Mouse (Mus musculus) right cerebral cortex, adult 18-20 months (tissue): ENCODE measurements around the gene Naxd.
"Not testable (repeated sequence)": the region's sequence is repeated elsewhere in the genome, so short reads cannot be mapped to it uniquely, and the experiment has no call there.

Experiments used
- DNase-seq: peaks from one replicate; pipeline ENCODE4 v3.0.0; 2022; ENCODE audit warnings: mixed read lengths

Gene Naxd

GRCm38 (mm10) chr8:11497017-11497990 is at the start of gene Naxd:
Naxd (plus strand) TSS chr8:11497506.
- DNase-seq, result peak; percentile 95

GRCm38 (mm10) chr8:11447910-11448570 is 49.3 kb upstream of the Naxd start:
- DNase-seq, result no peak

GRCm38 (mm10) chr8:11450184-11451113 is 46.9 kb upstream of the Naxd start:
- DNase-seq, result no peak

- DNase-seq, result no peak
Observed at GRCm38 (mm10) chr8:11452152-11452551, 45.2 kb upstream of the Naxd start.

- DNase-seq, result no peak
Observed at GRCm38 (mm10) chr8:11452559-11452958, 44.7 kb upstream of the Naxd start.

- no peak for DNase-seq
Observed at GRCm38 (mm10) chr8:11452974-11453373, 44.3 kb upstream of the Naxd start.

- no peak for DNase-seq
Observed at GRCm38 (mm10) chr8:11454228-11454627, 43.1 kb upstream of the Naxd start.

GRCm38 (mm10) chr8:11457278-11457677 is 40.0 kb upstream of the Naxd start:
- DNase-seq, result no peak

- no peak for DNase-seq
Observed at GRCm38 (mm10) chr8:11457981-11458836, 39.1 kb upstream of the Naxd start.

GRCm38 (mm10) chr8:11459016-11459415 is 38.3 kb upstream of the Naxd start:
- no peak for DNase-seq

- DNase-seq, result no peak
Observed at GRCm38 (mm10) chr8:11460934-11461333, 36.4 kb upstream of the Naxd start.

- DNase-seq, result no peak
Observed at GRCm38 (mm10) chr8:11461847-11462246, 35.5 kb upstream of the Naxd start.

GRCm38 (mm10) chr8:11462641-11463040 is 34.7 kb upstream of the Naxd start:
- no peak for DNase-seq

- no peak for DNase-seq
Observed at GRCm38 (mm10) chr8:11463541-11463888, 33.8 kb upstream of the Naxd start.

- DNase-seq, result no peak
Observed at GRCm38 (mm10) chr8:11463889-11464706, 33.2 kb upstream of the Naxd start.

GRCm38 (mm10) chr8:11464707-11464964 is 32.7 kb upstream of the Naxd start:
- DNase-seq, result no peak

- no peak for DNase-seq
Observed at GRCm38 (mm10) chr8:11465619-11466018, 31.7 kb upstream of the Naxd start.

GRCm38 (mm10) chr8:11466528-11466927 is 30.8 kb upstream of the Naxd start:
- not testable (repeated sequence) for DNase-seq

- no peak for DNase-seq
Observed at GRCm38 (mm10) chr8:11469095-11469494, 28.2 kb upstream of the Naxd start.

GRCm38 (mm10) chr8:11470694-11471093 is 26.6 kb upstream of the Naxd start:
- DNase-seq, result no peak

- DNase-seq, result no peak
Observed at GRCm38 (mm10) chr8:11471309-11471708, 26.0 kb upstream of the Naxd start.
